Mouse (Mus musculus) fibroblast of lung, adult 2 months (primary cell): ENCODE data around the gene Cnot1.
A peak's percentile ranks its signal among the peaks of the same experiment; 100 is the strongest.
"Not testable (repeated sequence)": the region's sequence is repeated elsewhere in the genome, so short reads cannot be mapped to it uniquely, and the experiment has no call there.

ENCODE experiments used
- DNase-seq: peaks from one replicate; pipeline ENCODE4 v3.0.0-alpha.2; 2011; ENCODE audit warnings: low read depth

Gene Cnot1

GRCm38 (mm10) chr8:95816044-95816708 lies 8.9 kb upstream of the Cnot1 start:
- no peak for DNase-seq

GRCm38 (mm10) chr8:95810184-95810591 lies 2.9 kb upstream of the Cnot1 start:
- DNase-seq, result no peak

GRCm38 (mm10) chr8:95809116-95809515 lies 1.9 kb upstream of the Cnot1 start:
- no peak for DNase-seq

GRCm38 (mm10) chr8:95808631-95809030 lies 1.4 kb upstream of the Cnot1 start:
- no peak for DNase-seq

GRCm38 (mm10) chr8:95807861-95808260 lies 597 bp upstream of the Cnot1 start:
- peak; percentile 86 for DNase-seq

- DNase-seq, result no peak
Observed at GRCm38 (mm10) chr8:95806461-95807191, 638 bp downstream of the Cnot1 start.

- DNase-seq, result no peak
Observed at GRCm38 (mm10) chr8:95805482-95805881, 1.8 kb downstream of the Cnot1 start.

GRCm38 (mm10) chr8:95802231-95802630 lies 5.0 kb downstream of the Cnot1 start:
- DNase-seq, result no peak

- DNase-seq, result no peak
Observed at GRCm38 (mm10) chr8:95801476-95802064, 5.7 kb downstream of the Cnot1 start.

GRCm38 (mm10) chr8:95800353-95800752 lies 6.9 kb downstream of the Cnot1 start:
- no peak for DNase-seq

- DNase-seq, result no peak
Observed at GRCm38 (mm10) chr8:95799891-95800290, 7.4 kb downstream of the Cnot1 start.

- no peak for DNase-seq
Observed at GRCm38 (mm10) chr8:95799117-95799516, 8.1 kb downstream of the Cnot1 start.

- DNase-seq, result not testable (repeated sequence)
Observed at GRCm38 (mm10) chr8:95795333-95796061, 11.8 kb downstream of the Cnot1 start.

- DNase-seq, result no peak
Observed at GRCm38 (mm10) chr8:95785591-95785990, 21.7 kb downstream of the Cnot1 start.

- DNase-seq, result no peak
Observed at GRCm38 (mm10) chr8:95782628-95783027, 24.6 kb downstream of the Cnot1 start.

GRCm38 (mm10) chr8:95781775-95782174 lies 25.5 kb downstream of the Cnot1 start:
- no peak for DNase-seq

- DNase-seq, result no peak
Observed at GRCm38 (mm10) chr8:95781085-95781484, 26.2 kb downstream of the Cnot1 start.

- DNase-seq, result no peak
Observed at GRCm38 (mm10) chr8:95764133-95764532, 43.1 kb downstream of the Cnot1 start.

- DNase-seq, result no peak
Observed at GRCm38 (mm10) chr8:95760323-95760722, 46.9 kb downstream of the Cnot1 start.

- DNase-seq, result no peak
Observed at GRCm38 (mm10) chr8:95751924-95752323, 55.3 kb downstream of the Cnot1 start.

- no peak for DNase-seq
Observed at GRCm38 (mm10) chr8:95748028-95748427, 59.2 kb downstream of the Cnot1 start.

- no peak for DNase-seq
Observed at GRCm38 (mm10) chr8:95741732-95742131, 65.5 kb downstream of the Cnot1 start.

- no peak for DNase-seq
Observed at GRCm38 (mm10) chr8:95738596-95738995, 68.7 kb downstream of the Cnot1 start.
